Mouse (Mus musculus): ENCODE results near the gene Svs5. TPM values are rescaled to one million over a fixed set of nuclear protein-coding genes. Genes with fewer than 3 reads are reported as not detected.

Svs5 gene
- polyA plus RNA-seq, 1 experiment from 2014 or later: not detected

- ATAC-seq: no peak
- Histone ChIP-seq H3K9me3 (ENCODE audit: control insufficient read depth, low read length) (no peaks in the 10 kb centered on the region), H3K4me3 (ENCODE audit: low read length) (no peak overlapping the region), H3K36me3 (ENCODE audit: control insufficient read depth, insufficient read depth, low read length) (no peaks in the 10 kb centered on the region), H3K27ac (ENCODE audit: low read length) (no peak overlapping the region), H3K9ac (ENCODE audit: low read depth, low read length) (no peak overlapping the region), H3K27me3 (replicated peaks; ENCODE audit: control insufficient read depth, insufficient read depth, low read length) (no peaks in the 10 kb centered on the region), H3K4me2 (ENCODE audit: low read depth, low read length) (no peak overlapping the region), H3K4me1 (ENCODE audit: control insufficient read depth, insufficient read depth, low read length) (no peaks in the 10 kb centered on the region)
- WGBS: 85% methylated on average over 11 of the region's 11 CpGs
Observed at GRCm38 (mm10) chr2:164353356-164353755, 20.8 kb downstream of the Svs5 start.

- no peak overlapping the region for H3K9ac ChIP-seq (ENCODE audit: low read depth, low read length)
- no peaks in the 10 kb centered on the region for H3K9me3 ChIP-seq (ENCODE audit: control insufficient read depth, low read length)
- H3K4me1 ChIP-seq (ENCODE audit: control insufficient read depth, insufficient read depth, low read length): no peaks in the 10 kb centered on the region
- 0 out of 2 replicates have a peak, but pooled peaks cover 2% of the 10 kb centered on the region for H3K27me3 ChIP-seq (replicated peaks; ENCODE audit: control insufficient read depth, insufficient read depth, low read length)
- no peaks in the 10 kb centered on the region for H3K36me3 ChIP-seq (ENCODE audit: control insufficient read depth, insufficient read depth, low read length)
- no peak for ATAC-seq
- 71% methylated on average over 11 of the region's 11 CpGs for WGBS
- H3K4me2 ChIP-seq (ENCODE audit: low read depth, low read length): no peak overlapping the region
- H3K4me3 ChIP-seq (ENCODE audit: low read length): no peak overlapping the region
- no peak overlapping the region for H3K27ac ChIP-seq (ENCODE audit: low read length)
Observed at GRCm38 (mm10) chr2:164356177-164356967, 23.8 kb downstream of the Svs5 start.

GRCm38 (mm10) chr2:164358373-164358772, 25.8 kb downstream of the Svs5 start:
- H3K9ac ChIP-seq (ENCODE audit: low read depth, low read length): no peak overlapping the region
- WGBS: 84% methylated on average over 3 of the region's 3 CpGs
- no peaks in the 10 kb centered on the region for H3K36me3 ChIP-seq (ENCODE audit: control insufficient read depth, insufficient read depth, low read length)
- no peak overlapping the region for H3K27ac ChIP-seq (ENCODE audit: low read length)
- H3K9me3 ChIP-seq (ENCODE audit: control insufficient read depth, low read length): no peaks in the 10 kb centered on the region
- no peak overlapping the region for H3K4me2 ChIP-seq (ENCODE audit: low read depth, low read length)
- 0 out of 2 replicates have a peak, but pooled peaks cover 3% of the 10 kb centered on the region for H3K27me3 ChIP-seq (replicated peaks; ENCODE audit: control insufficient read depth, insufficient read depth, low read length)
- H3K4me1 ChIP-seq (ENCODE audit: control insufficient read depth, insufficient read depth, low read length): no peaks in the 10 kb centered on the region
- no peak overlapping the region for H3K4me3 ChIP-seq (ENCODE audit: low read length)
- no peak for ATAC-seq

GRCm38 (mm10) chr2:164359031-164359430, 26.5 kb downstream of the Svs5 start:
- ATAC-seq: no peak
- H3K9ac ChIP-seq (ENCODE audit: low read depth, low read length): no peak overlapping the region
- 0 out of 2 replicates have a peak, but pooled peaks cover 3% of the 10 kb centered on the region for H3K27me3 ChIP-seq (replicated peaks; ENCODE audit: control insufficient read depth, insufficient read depth, low read length)
- H3K9me3 ChIP-seq (ENCODE audit: control insufficient read depth, low read length): no peaks in the 10 kb centered on the region
- WGBS: 80% methylated on average over 5 of the region's 5 CpGs
- H3K4me2 ChIP-seq (ENCODE audit: low read depth, low read length): no peak overlapping the region
- H3K4me3 ChIP-seq (ENCODE audit: low read length): no peak overlapping the region
- H3K36me3 ChIP-seq (ENCODE audit: control insufficient read depth, insufficient read depth, low read length): no peaks in the 10 kb centered on the region
- H3K27ac ChIP-seq (ENCODE audit: low read length): no peak overlapping the region
- no peaks in the 10 kb centered on the region for H3K4me1 ChIP-seq (ENCODE audit: control insufficient read depth, insufficient read depth, low read length)

- Histone ChIP-seq H3K4me3 (ENCODE audit: low read length) (no peak overlapping the region), H3K27ac (ENCODE audit: low read length) (no peak overlapping the region), H3K9ac (ENCODE audit: low read depth, low read length) (no peak overlapping the region), H3K9me3 (ENCODE audit: control insufficient read depth, low read length) (no peaks in the 10 kb centered on the region), H3K36me3 (ENCODE audit: control insufficient read depth, insufficient read depth, low read length) (no peaks in the 10 kb centered on the region), H3K27me3 (replicated peaks; ENCODE audit: control insufficient read depth, insufficient read depth, low read length) (peaks cover 3% of the 10 kb centered on the region; the same call in 1 of the 2 replicates), H3K4me1 (ENCODE audit: control insufficient read depth, insufficient read depth, low read length) (no peaks in the 10 kb centered on the region), H3K4me2 (ENCODE audit: low read depth, low read length) (no peak overlapping the region)
- 80% methylated on average over 5 of the region's 5 CpGs for WGBS
- ATAC-seq: no peak
Observed at GRCm38 (mm10) chr2:164359668-164360067, 27.1 kb downstream of the Svs5 start.

GRCm38 (mm10) chr2:164360974-164361657, 28.6 kb downstream of the Svs5 start:
- no peak for ATAC-seq
- Histone ChIP-seq H3K9ac (ENCODE audit: low read depth, low read length) (no peak overlapping the region), H3K4me3 (ENCODE audit: low read length) (no peak overlapping the region), H3K27me3 (replicated peaks; ENCODE audit: control insufficient read depth, insufficient read depth, low read length) (peaks cover 3% of the 10 kb centered on the region; the same call in 1 of the 2 replicates), H3K36me3 (ENCODE audit: control insufficient read depth, insufficient read depth, low read length) (no peaks in the 10 kb centered on the region), H3K4me2 (ENCODE audit: low read depth, low read length) (no peak overlapping the region), H3K27ac (ENCODE audit: low read length) (no peak overlapping the region), H3K4me1 (ENCODE audit: control insufficient read depth, insufficient read depth, low read length) (no peaks in the 10 kb centered on the region), H3K9me3 (ENCODE audit: control insufficient read depth, low read length) (no peaks in the 10 kb centered on the region)
- 33% methylated on average over 13 of the region's 13 CpGs for WGBS

GRCm38 (mm10) chr2:164366947-164367346, 34.4 kb downstream of the Svs5 start:
- Histone ChIP-seq H3K27me3 (replicated peaks; ENCODE audit: control insufficient read depth, insufficient read depth, low read length) (no peaks in the 10 kb centered on the region; the same call in 1 of the 2 replicates), H3K4me3 (ENCODE audit: low read length) (no peak overlapping the region), H3K4me2 (ENCODE audit: low read depth, low read length) (no peak overlapping the region), H3K27ac (ENCODE audit: low read length) (no peak overlapping the region), H3K9ac (ENCODE audit: low read depth, low read length) (no peak overlapping the region), H3K36me3 (ENCODE audit: control insufficient read depth, insufficient read depth, low read length) (no peaks in the 10 kb centered on the region), H3K9me3 (ENCODE audit: control insufficient read depth, low read length) (no peaks in the 10 kb centered on the region), H3K4me1 (ENCODE audit: control insufficient read depth, insufficient read depth, low read length) (no peaks in the 10 kb centered on the region)
- ATAC-seq: no peak
- 63% methylated on average over 3 of the region's 3 CpGs for WGBS

GRCm38 (mm10) chr2:164368620-164369105, 36.1 kb downstream of the Svs5 start:
- no peak overlapping the region for H3K27ac ChIP-seq (ENCODE audit: low read length)
- no peaks in the 10 kb centered on the region; the same call in 1 of the 2 replicates for H3K27me3 ChIP-seq (replicated peaks; ENCODE audit: control insufficient read depth, insufficient read depth, low read length)
- H3K9ac ChIP-seq (ENCODE audit: low read depth, low read length): no peak overlapping the region
- H3K4me1 ChIP-seq (ENCODE audit: control insufficient read depth, insufficient read depth, low read length): no peaks in the 10 kb centered on the region
- 81% methylated on average over 6 of the region's 6 CpGs for WGBS
- no peaks in the 10 kb centered on the region for H3K9me3 ChIP-seq (ENCODE audit: control insufficient read depth, low read length)
- no peak for ATAC-seq
- no peak overlapping the region for H3K4me3 ChIP-seq (ENCODE audit: low read length)
- H3K36me3 ChIP-seq (ENCODE audit: control insufficient read depth, insufficient read depth, low read length): no peaks in the 10 kb centered on the region
- no peak overlapping the region for H3K4me2 ChIP-seq (ENCODE audit: low read depth, low read length)

- H3K9me3 ChIP-seq (ENCODE audit: control insufficient read depth, low read length): no peaks in the 10 kb centered on the region
- H3K4me2 ChIP-seq (ENCODE audit: low read depth, low read length): no peak overlapping the region
- H3K9ac ChIP-seq (ENCODE audit: low read depth, low read length): no peak overlapping the region
- no peak overlapping the region for H3K27ac ChIP-seq (ENCODE audit: low read length)
- H3K4me1 ChIP-seq (ENCODE audit: control insufficient read depth, insufficient read depth, low read length): no peaks in the 10 kb centered on the region
- H3K27me3 ChIP-seq (replicated peaks; ENCODE audit: control insufficient read depth, insufficient read depth, low read length): no peaks in the 10 kb centered on the region
- no peak for ATAC-seq
- WGBS: 77% methylated on average over 3 of the region's 3 CpGs
- no peak overlapping the region for H3K4me3 ChIP-seq (ENCODE audit: low read length)
- H3K36me3 ChIP-seq (ENCODE audit: control insufficient read depth, insufficient read depth, low read length): no peaks in the 10 kb centered on the region
Observed at GRCm38 (mm10) chr2:164371371-164371770, 38.8 kb downstream of the Svs5 start.
